Mouse (Mus musculus): ENCODE measurements around the gene Strip2.
A peak's percentile ranks its signal among the peaks of the same experiment; 100 is the strongest.

The Strip2 gene

DNA sequence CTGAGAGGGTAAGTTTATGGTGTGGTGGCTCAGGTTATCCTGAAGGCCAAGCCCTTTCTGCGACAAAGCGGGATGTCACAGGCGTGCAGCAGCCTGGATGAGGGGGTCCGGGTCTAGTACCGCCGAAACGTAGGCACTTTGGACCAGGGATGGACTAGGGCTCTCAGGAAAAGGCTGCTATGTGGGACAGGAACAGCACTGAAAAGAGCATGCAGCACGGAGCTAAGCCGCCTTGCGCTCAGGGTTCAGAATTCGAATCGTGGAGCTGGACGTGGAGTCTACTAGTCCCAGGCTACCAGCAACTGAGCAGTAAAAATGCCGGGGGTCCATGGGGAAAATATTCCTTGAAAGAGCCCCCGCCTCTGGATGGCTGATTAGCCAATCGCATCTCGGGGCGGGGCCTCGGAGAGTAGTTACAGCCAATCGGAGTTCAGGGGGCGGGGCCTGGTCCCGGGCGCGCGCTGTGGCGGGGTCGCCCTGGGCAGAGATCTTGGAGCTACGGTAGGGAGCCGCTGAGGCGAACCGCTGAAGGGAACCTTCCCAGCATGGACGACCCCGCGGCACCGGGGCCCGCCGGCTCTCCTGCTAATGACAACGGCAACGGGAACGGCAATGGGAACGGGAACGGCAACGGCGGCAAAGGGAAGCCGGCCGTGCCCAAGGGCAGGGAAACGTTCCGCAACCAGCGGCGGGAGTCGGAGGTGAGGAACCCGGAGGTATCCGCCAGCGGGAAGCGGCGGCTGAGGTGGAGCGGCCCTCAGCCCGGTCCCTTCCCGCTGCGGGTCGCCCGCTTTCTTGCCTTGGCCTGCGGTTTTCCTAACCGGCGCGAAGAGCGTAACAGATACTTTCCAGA lies at the start of gene Strip2:
Strip2 (plus strand) TSS at position 483 of the 853 bp plus-strand sequence.
- DNase-seq = peak; percentile 92 to 95

- no peak for DNase-seq
Observed at GRCm38 (mm10) chr6:29868341-29868895, 48.4 kb upstream of the Strip2 start.

- no peak for DNase-seq
Observed at GRCm38 (mm10) chr6:29873654-29874053, 43.2 kb upstream of the Strip2 start.

DNA sequence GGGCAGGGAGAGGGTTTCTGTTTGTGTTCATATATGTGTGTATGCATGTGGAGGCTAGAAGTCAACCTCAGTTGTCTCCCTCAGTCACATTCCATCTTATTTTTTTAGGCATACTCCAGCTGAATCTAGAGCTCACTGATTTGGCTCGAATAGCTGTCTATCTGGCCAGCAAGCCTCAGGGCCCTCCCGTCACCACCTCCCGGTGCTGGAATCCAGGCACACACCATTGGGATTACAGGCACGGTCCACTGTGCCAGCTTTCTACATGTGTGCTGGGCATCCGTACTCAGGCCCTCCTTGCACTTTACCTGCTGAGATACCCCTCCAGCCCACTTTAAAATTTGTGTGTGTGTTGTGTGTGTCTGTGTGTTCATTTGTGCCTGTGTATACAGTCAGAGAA lies 41.2 kb upstream of the Strip2 start:
- no peak for DNase-seq

GRCm38 (mm10) chr6:29876782-29877181 lies 40.0 kb upstream of the Strip2 start:
- DNase-seq = no peak

DNA sequence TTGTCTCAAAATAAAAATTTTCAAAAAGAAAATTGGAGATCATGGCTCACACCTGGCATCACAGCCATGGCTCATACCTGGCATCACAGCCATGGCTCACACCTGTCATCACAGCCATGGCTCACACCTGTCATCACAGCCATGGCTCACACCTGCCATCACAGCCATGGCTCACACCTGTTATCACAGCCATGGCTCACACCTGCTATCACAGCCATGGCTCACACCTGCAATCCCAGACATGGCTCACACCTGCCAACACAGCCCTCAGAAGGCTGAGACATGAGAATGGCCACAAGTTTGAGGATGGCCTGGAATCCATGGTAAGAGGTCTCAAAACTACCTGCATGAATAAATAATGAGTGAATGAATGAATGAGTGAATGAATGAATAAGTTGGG lies 37.2 kb upstream of the Strip2 start:
- DNase-seq = no peak

GRCm38 (mm10) chr6:29880796-29881195 lies 36.0 kb upstream of the Strip2 start:
- DNase-seq = no peak

DNA sequence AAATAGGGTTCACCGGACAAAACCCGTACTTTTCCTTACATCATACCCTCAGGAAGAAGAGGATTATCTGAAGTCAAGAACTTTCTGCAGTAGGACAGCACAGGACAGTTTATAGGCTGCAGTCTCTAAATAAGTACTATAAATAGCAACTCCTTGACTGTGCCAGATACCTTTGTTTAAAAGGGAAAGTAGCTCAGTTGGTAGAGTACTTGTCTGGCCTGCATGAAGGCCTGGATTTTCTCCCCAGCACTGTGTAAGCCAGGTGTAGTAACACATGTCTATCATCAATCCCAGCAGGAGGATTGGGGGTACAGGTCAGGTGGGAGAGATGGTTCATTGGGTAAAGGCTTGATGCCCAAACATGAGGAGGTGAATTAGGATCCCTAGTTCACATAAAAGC lies 34.9 kb upstream of the Strip2 start:
- DNase-seq = no peak

- DNase-seq = no peak
Observed at GRCm38 (mm10) chr6:29882870-29883269, 33.9 kb upstream of the Strip2 start.

- DNase-seq = peak in 1 of 2 experiments; percentile 26
Observed at GRCm38 (mm10) chr6:29891151-29891550, 25.7 kb upstream of the Strip2 start.

GRCm38 (mm10) chr6:29896976-29897375 lies 19.8 kb upstream of the Strip2 start:
- peak; percentile 33 to 57 for DNase-seq

DNA sequence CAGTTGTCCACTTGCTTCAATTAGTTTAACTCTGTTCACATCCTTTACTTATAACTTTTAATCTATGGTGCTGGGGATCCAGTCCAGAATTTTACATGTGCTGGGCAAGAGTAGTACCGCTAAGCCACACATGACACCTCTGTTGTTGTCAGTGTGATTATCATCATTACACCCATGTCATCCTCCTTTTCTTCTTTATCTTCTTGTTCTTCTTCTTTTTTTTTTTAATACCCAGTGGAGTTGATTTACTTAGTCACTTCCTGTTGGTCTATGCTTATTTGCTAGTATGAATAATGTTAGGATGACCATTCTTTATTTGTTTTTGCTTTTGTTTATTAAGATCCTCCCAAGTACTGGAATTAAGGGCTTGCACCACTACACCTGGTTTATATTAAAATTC lies 15.4 kb upstream of the Strip2 start:
- DNase-seq = no peak

GRCm38 (mm10) chr6:29902256-29902655 lies 14.6 kb upstream of the Strip2 start:
- no peak for DNase-seq

- DNase-seq = no peak
Observed at GRCm38 (mm10) chr6:29903343-29903914, 13.4 kb upstream of the Strip2 start.

- no peak for DNase-seq
Observed at GRCm38 (mm10) chr6:29904281-29904680, 12.5 kb upstream of the Strip2 start.

DNA sequence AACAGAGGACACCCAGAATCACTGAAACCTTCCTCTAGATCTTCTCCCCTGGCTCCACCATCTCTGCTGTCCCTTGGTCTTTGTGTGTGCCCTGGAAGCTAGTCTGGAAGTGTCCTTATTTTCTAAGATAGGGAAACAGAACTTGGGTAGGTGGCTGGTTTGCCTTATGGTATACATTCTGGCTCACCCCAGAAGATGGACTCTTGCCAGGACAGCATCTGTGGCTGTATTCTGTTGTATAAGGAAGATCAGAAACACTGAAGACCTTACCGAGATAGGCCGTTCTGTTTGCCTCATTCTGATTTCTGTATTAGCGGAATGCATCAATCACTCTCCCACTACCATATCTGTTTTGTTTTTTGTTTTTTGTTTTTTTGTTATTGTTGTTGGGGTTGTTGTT lies 6.2 kb upstream of the Strip2 start:
- no peak for DNase-seq

GRCm38 (mm10) chr6:29913673-29914072 lies 3.1 kb upstream of the Strip2 start:
- DNase-seq = no peak

- no peak for DNase-seq
Observed at GRCm38 (mm10) chr6:29914136-29914535, 2.7 kb upstream of the Strip2 start.

DNA sequence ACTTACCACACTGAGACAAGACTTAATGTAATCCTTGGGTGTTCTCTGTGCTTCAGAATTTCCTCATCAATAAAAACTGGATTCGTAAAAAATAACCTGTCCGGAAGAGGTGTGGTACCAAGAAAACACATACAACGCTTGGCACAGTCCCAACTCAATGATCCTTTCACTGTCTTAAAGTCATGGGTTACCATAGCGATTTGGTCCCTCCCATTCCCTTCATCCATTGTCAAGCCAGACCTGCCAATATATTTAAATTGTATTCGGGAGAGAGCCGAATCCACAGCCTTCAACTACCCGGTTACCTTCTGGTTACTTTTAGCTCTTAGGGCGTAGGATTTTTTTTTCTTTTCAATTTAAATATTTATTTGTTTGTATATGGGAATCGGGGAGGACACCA lies 976 bp upstream of the Strip2 start:
- DNase-seq = no peak

GRCm38 (mm10) chr6:29917383-29917720 lies 540 bp downstream of the Strip2 start:
- no peak for DNase-seq

DNA sequence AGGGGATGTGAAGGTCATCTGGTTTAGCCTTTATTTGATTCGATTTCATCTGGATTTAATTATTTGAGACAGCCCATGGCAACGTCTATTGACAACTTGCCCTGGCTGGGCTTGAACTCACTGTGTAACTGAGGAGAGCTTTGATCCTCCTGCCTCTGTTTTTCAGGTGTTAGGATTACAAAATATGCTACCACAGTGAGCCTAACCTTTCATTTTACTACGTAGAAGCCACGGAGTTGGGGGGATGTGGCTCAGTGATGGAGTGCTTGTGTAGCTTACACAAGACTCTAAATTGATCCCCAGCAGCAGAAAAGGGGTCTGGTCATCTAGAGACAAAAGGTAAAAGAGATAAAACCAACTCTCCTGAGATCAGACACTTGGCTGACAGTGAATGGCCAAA lies 1.1 kb downstream of the Strip2 start:
- DNase-seq = no peak

- DNase-seq = no peak
Observed at GRCm38 (mm10) chr6:29923501-29923900, 6.7 kb downstream of the Strip2 start.

DNA sequence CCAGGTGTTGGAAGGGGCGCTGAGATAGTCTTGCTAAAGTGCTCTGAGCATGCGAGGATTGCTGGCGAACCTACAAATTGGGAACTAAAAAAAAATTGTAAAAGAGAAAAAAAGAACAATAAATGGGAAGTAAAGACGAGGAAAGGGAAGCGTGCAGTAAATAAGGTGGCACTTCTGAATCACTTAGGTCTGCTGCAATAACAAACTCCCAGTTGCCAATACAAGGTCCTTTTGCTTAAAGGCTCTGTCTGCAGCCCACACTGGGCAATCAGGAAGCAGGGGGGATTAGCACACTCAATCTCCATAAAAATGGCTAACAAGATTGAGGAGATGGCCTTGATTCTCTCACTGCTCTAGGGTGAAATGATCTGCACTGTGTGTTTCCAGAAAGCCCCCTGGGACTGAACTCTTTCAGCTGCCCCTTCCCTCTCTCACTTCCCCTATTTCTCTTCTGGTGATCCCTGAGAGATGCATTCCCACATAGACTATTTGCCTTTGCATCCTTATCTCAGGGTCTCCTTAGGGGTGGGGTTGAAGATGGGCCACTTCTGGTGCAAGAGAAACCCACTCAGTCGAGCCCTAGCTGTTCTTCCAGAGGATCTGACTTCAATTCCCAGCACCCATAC lies 8.9 kb downstream of the Strip2 start:
- no peak for DNase-seq

GRCm38 (mm10) chr6:29930087-29930486 lies 13.3 kb downstream of the Strip2 start:
- DNase-seq = no peak
